Mouse (Mus musculus): ENCODE measurements at regions not wholly inside any gene's neighbourhood (a gene's known extent, or its start where the extent isn't known, plus 50 kb on each side); places are given as distances from the start of the nearest gene placed in this dataset.

- TF ChIP-seq CTCF (IDR thresholded peaks at IDR 0.05; ENCODE audit: control insufficient read depth, insufficient read depth, insufficient replicate concordance, low read depth, low read length) = no peak
- no peak for TF ChIP-seq POLR2A (IDR thresholded peaks at IDR 0.05; ENCODE audit: control insufficient read depth, low read depth, low read length)
Measured at GRCm38 (mm10) chr9:87865236-87865635, 134.2 kb upstream of the Tbx18 start.
